Mouse (Mus musculus): ENCODE measurements around the gene Mrgprg.

The Mrgprg gene

GRCm38 (mm10) chr7:143755357-143756124, 11.3 kb downstream of the Mrgprg start:
- DNase-seq (ENCODE audit: low read depth, low spot score): no peak

GRCm38 (mm10) chr7:143753990-143754715, 12.6 kb downstream of the Mrgprg start:
- peak; percentile 51 for DNase-seq (ENCODE audit: low read depth, low spot score)

GRCm38 (mm10) chr7:143752606-143753005, 14.2 kb downstream of the Mrgprg start:
- DNase-seq (ENCODE audit: low read depth, low spot score): no peak

- DNase-seq (ENCODE audit: low read depth, low spot score): no peak
These were observed 14.7 kb downstream of the Mrgprg start for GRCm38 (mm10) chr7:143752056-143752455.

GRCm38 (mm10) chr7:143751380-143751779, 15.4 kb downstream of the Mrgprg start:
- no peak for DNase-seq (ENCODE audit: low read depth, low spot score)

GRCm38 (mm10) chr7:143749045-143749444, 17.7 kb downstream of the Mrgprg start:
- DNase-seq (ENCODE audit: low read depth, low spot score): no peak

- DNase-seq (ENCODE audit: low read depth, low spot score): peak; percentile 82
These were observed 18.5 kb downstream of the Mrgprg start for GRCm38 (mm10) chr7:143748041-143748868.

GRCm38 (mm10) chr7:143740653-143741052, 26.1 kb downstream of the Mrgprg start:
- no peak for DNase-seq (ENCODE audit: low read depth, low spot score)

GRCm38 (mm10) chr7:143739511-143740461, 27.0 kb downstream of the Mrgprg start:
- DNase-seq (ENCODE audit: low read depth, low spot score): peak; percentile 74

GRCm38 (mm10) chr7:143738601-143739006, 28.2 kb downstream of the Mrgprg start:
- DNase-seq (ENCODE audit: low read depth, low spot score): no peak

- no peak for DNase-seq (ENCODE audit: low read depth, low spot score)
These were observed 28.6 kb downstream of the Mrgprg start for GRCm38 (mm10) chr7:143738194-143738593.

GRCm38 (mm10) chr7:143733746-143734145, 33.0 kb downstream of the Mrgprg start:
- DNase-seq (ENCODE audit: low read depth, low spot score): no peak

- peak; percentile 31 for DNase-seq (ENCODE audit: low read depth, low spot score)
These were observed 36.9 kb downstream of the Mrgprg start for GRCm38 (mm10) chr7:143729886-143730285.

- no peak for DNase-seq (ENCODE audit: low read depth, low spot score)
These were observed 40.4 kb downstream of the Mrgprg start for GRCm38 (mm10) chr7:143726396-143726795.

- no peak for DNase-seq (ENCODE audit: low read depth, low spot score)
These were observed 43.0 kb downstream of the Mrgprg start for GRCm38 (mm10) chr7:143723841-143724240.

- peak; percentile 49 for DNase-seq (ENCODE audit: low read depth, low spot score)
These were observed 44.1 kb downstream of the Mrgprg start for GRCm38 (mm10) chr7:143722646-143723045.

GRCm38 (mm10) chr7:143717811-143718210, 49.0 kb downstream of the Mrgprg start:
- no peak for DNase-seq (ENCODE audit: low read depth, low spot score)
